Mouse (Mus musculus) cerebellum, adult 11-12 months (tissue): Measurements from ENCODE around the gene Nav1.

ENCODE experiments used
- DNase-seq: peaks from one replicate; pipeline ENCODE4 v3.0.0; 2022

The Nav1 gene

DNA sequence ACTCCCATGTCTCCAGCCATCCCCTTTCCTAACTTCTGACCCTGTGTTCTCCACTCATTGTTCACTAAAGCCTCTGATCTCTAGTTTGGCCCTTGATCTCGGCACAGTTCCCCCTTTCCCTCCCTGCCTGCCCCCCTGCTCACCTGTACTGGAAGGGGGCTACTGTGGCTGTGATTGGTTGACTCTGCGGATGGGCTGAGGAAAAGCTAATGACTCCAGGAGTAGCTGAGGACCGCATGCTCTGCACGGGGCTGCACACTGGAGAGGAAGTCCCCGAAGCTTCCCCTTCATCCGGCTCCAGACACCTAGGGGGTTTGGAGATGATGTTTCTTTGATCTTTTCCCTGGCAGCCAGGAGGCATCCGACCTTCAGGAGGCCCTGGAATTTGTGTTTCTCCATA lies at the start of gene Nav1:
Nav1 (minus strand) TSS at position 277 of the 400 bp plus-strand sequence.
- DNase-seq = no peak

DNA sequence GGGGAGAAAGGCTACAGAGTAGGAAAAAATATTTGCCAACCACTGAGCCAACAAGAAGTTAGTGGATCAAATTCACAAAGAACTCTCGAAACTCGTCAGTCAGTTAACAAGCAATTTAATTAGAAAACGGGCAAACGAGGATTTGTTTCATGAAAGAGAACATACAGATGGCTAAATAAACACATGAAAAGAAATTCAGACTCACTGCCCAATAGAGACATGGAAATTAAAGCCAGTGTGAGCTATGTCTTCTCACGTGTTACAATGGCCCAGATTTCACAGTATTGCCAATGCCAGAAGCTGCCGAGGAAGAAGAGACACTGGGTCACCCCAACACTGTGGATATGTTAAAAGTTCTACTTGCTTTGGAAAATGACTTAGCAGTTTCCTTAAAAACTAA lies 46.8 kb upstream of the Nav1 start:
- no peak for DNase-seq

DNA sequence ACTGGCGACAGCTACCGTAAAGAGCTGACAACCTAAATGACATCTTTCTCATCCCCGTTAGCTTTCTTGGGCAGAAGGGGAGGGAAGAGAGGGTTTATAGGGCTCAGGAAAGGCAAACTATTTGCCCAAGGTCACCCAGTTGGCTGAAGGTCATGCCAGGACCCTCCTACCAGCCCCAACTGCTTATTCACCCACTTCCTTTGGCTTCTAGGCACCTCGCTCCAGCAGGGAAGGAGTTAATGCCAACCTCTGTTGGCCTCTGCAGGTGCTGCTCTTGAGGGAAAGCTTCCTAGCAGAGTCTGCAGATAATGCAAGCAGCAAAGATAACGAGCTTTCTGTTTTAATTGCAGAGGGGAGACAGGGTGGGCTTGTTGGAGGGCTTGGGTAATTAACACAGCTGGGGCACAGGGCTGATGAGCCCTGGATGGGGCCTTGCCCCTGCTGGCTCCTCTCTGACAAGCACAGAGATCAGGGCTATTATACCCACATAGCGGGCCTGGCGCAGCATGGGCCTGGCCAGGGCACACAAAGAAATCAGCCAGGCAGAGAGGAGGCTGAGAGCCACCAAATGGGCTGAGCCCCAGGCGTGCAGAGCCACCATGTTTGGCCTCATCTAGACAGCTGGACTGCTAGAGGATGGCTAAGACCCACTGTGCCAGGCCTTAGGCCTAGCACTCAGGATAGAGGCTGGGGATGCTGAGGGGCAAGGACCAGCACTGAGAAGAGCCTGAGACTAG lies 38.5 kb upstream of the Nav1 start:
- no peak for DNase-seq

DNA sequence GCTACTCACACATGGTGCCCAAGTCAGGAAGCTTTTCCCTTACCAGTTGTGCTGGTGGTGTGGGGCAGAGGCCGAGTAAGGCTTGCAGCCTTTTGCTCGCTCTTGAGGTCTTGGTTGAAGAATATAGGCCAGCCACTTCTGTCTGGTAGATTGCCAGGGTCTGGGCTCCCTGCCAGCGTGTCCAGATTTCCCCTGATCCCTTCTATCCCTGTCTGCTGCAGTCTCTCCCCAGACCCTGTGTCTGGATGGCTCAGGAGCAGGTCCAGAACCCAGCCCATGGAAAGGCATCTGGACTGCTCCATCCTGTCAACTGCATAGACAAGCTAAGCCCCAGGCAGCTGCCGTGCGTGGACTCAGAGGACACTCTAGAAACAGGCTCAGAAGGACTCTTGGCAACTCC lies 37.0 kb upstream of the Nav1 start:
- no peak for DNase-seq

DNA sequence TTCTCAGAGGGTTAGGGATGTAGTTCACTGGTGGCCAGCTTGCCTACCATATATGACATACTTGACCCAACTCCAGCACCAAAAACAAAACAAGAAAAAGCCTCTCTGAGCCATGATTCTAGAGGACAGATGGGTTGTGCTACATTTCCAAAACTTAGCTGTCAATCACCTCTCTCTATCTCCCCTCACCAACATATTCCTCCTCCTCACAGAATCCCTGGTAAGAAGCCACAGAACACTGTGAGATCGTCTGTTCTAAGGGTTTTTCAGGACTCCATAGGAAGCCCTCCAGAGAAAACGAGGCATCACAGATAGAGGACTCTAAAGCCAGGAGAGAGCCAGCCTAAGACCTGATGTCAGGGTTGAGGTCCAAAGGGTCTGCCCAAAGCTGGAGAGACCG lies 36.6 kb upstream of the Nav1 start:
- no peak for DNase-seq

DNA sequence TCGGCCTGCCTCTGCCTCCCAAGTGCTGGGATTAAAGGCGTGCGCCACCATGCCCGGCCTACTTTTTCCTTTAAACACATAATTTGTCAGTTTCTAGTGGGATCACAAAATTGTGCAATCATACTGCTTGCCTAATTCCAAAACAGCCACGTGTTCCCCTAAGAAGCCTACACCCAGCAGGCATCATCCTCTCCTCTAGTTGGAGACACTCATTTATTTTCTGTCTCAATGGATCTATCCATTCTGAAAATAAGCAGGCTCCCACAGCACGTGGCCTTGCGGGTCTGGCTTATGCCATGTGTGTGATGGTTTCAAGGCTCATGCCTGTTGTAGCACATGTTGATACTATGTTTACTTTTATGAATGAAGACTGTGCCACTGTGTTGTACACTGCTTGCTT lies 32.8 kb upstream of the Nav1 start:
- DNase-seq = no peak

GRCm38 (mm10) chr1:135639093-135639492 lies 32.0 kb upstream of the Nav1 start:
- DNase-seq = no peak

DNA sequence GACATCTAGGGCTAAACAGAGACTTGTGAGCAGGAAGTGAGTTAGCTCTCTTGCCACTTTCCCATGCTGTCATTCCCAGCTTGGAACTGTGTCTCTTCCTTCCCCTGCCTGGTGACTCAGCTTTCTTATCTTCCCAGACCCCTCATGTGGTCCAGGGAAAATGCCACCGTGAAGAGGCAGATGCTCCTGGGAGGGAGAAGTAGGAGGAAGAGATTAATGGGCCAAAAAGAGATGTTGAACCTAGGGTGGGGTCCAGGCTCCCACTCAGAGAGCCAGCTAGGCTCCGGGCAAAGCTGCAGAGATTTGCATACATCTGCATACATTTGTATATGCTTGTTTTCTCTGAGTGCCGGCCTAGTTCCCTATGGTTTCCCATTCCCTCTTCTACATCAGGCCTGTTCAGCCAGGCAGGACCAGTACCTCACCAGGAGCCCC lies 30.5 kb upstream of the Nav1 start:
- no peak for DNase-seq

GRCm38 (mm10) chr1:135636111-135636511 lies 29.0 kb upstream of the Nav1 start:
- DNase-seq = no peak

- no peak for DNase-seq
Observed at GRCm38 (mm10) chr1:135635323-135636064, 28.4 kb upstream of the Nav1 start.

DNA sequence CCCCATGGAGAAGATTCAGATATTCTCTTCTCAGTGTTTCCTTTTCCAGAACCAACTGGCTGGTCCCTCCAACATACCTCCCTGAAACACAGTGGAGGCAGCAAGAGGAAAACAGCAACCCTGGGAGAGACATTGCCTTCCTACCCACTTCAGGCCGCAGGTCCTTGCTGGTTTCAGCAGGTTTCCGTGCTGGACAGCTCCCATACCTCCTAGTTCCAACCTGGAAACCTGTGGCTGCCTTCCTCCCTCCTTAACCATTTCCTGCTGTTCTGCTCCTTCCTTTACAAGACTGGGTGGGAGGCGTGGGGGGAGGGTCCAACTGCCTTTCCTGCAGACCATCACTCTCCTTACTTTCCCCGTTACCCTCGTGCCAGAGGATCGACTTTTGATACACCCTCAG lies 27.7 kb upstream of the Nav1 start:
- no peak for DNase-seq

DNA sequence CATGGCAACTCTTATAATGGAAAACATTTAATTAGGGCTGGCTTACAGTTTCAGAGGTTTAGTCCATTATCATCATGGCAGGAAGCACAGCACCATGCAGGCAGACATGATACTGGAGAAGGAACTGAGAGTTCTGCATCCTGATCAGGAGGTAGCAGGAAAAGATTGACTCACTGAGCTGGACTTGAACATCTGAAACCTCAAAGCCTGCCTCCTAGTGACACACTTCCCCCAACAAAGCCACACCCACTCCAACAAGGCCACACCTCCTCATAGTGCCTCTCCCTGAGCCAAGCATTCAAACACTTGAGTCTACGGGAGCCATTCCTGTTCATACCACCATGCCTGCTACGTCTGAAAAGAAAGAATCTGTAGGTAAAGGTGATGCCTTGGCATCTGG lies 26.8 kb upstream of the Nav1 start:
- DNase-seq = no peak

GRCm38 (mm10) chr1:135633478-135633877 lies 26.4 kb upstream of the Nav1 start:
- no peak for DNase-seq

DNA sequence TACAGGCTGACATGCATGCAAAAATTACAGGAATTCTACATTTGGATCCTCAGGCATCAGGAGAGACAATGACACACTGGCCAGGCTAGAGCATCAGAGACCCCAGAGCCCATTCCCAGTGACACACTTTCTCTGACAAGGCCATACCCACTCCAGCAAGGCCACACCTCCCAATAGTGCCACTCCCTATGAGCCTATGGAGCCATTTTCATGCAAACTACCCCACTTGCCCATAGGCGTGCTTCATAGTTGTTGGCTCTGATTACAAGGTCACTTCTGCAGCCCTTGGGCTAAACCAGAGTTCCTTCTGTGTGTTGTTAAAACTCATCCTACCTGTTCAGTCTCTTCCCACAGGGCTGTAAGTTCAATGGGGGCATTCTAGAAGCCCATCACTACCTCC lies 25.1 kb upstream of the Nav1 start:
- no peak for DNase-seq

- no peak for DNase-seq
Observed at GRCm38 (mm10) chr1:135631515-135631914, 24.4 kb upstream of the Nav1 start.

GRCm38 (mm10) chr1:135629846-135630245 lies 22.8 kb upstream of the Nav1 start:
- DNase-seq = no peak

DNA sequence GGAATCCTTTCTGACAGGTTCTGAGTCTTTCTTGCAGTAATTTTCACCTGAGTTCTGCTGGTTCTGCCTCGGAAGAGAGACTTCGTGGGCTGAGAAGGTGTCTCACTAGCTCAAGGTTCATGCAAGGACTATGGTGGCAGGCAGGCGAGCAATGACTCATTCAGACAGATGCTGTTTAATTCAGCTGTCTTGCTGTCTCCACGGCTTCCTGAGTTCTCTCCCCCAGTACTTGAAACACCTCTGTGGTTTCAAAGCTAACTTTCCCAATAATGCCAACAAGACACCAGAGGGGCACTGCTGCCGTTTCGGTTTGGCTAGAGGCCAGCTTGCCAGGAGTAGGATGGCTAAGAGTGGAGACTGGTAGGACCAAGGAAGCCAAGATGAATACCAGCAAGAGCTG lies 19.1 kb upstream of the Nav1 start:
- DNase-seq = no peak

DNA sequence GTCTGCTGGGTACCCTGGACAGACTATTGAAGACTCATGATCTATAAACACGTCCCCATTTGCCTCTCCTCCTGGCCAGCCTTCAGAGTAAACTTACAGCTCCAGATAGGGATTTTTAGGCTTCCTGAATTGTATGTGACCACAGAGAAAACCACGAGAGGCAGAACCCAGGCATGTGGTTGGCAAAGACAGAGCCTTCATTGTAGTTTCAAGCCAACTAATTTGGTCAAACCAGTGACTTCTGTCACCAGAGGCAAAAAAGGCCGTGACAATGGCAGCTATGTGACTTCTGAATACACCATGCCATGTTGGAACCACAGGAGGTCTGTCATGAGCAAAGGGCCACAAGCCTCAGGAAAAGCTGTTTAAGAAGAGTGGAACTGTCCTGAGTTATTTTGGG lies 18.6 kb upstream of the Nav1 start:
- no peak for DNase-seq

DNA sequence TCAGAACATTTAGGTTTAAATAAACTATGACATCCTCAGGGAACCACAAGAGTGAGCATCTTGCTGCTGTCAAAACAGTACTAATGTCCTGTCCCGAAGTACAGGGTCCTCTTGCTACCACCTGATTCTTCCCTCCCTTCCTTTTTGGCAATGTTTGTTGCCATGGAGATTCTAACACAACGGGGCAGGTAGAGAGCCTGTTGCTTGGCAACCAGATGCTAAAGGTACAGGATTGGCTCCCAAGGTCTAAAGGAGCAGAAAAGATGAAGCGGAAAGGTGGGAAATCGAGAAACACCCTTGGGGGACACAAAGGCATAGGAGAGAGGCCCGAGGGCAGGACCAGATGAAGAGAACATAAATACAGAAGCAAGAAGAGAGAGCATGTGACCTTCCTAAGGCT lies 17.6 kb upstream of the Nav1 start:
- DNase-seq = no peak

- no peak for DNase-seq
Observed at GRCm38 (mm10) chr1:135623136-135623535, 16.0 kb upstream of the Nav1 start.

DNA sequence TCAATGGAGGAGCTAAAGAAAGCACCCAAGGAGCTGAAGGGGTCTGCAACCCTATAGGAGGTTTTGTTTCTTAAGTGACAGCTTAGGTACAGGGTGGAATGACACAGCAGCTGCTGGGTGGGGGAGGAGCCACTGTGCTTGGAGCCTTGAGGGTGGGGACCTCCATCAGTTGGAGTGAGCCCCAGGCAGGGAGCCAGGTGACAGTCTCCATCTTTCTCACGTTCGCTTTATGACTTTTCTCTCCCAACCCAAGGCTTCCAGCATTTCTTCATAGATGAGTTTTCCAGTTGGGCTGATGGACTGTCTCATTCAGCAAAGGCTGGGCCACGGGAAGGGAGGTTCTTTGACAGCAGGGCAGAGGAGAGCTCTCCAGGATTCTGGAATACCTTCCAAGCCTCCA lies 14.2 kb upstream of the Nav1 start:
- no peak for DNase-seq

DNA sequence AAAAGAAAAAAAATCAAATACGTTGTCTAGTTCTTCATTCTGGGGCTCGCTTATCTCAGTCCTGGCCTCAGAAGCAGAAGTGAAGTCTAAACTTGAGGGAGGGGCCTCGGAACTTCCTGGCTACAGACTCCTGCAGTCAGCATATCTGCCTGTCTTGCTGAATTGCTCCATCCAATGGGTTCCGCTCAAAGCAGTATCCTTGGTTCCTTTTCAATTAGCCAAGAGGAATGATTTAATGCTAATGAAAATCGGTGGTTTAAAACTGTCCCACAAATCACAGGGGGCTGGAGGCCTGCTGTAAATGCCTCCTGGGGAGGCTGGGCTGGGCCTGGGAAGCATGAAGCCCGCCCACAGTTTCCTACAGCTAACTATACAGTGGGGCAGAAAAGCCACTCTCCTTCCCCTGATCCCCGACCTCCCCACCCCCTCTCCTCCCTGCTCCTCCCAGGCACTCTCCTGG lies 12.9 kb upstream of the Nav1 start:
- DNase-seq = no peak

DNA sequence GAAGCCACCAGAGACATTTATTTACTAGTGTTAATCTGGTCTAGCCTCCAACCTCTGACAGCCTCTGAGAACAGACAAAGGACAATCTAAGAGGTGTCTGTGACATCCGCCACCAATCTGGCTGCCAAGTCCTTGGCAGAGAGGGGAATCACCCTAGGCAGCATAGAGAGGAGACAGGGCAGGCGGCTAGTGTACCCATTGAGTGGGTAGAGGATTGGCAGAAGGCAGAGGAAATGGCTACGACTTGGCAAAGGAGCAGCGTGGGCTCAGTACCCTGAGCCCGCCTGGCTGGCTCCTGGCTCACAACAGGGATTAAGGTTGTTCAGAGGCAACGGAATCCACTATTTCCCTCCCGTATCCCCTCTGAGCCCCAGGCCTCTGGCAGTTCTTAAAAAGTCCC lies 12.0 kb upstream of the Nav1 start:
- DNase-seq = no peak

GRCm38 (mm10) chr1:135617344-135617743 lies 10.2 kb upstream of the Nav1 start:
- DNase-seq = no peak
